12 mouse cellular contexts compared by ENCODE assay signal in the genomic region with DNA sequence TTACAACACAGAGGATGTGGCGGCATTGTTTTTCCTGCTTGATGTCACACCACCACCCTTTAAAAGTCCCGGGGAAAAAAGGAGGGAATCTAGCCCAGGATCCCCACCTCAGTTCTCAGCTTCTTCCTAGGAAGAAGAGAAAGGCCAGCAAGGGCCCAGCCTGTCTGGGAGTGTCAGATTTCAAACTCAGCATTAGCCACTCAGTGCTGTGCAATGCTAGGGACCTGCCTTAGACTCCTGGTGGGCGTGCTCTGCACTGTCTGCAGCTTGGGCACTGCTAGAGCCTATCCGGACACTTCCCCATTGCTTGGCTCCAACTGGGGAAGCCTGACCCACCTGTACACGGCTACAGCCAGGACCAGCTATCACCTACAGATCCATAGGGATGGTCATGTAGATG. TPM values are rescaled to one million over a fixed set of nuclear protein-coding genes. Genes with fewer than 3 reads are reported as not detected.
DNase-seq lines count a peak whose midpoint lies in the region; ATAC-seq and TF ChIP-seq lines count a peak whose summit lies in the region.
"Had no signal": no experiment of that assay in that cellular context is flagged by ENCODE, and none has a peak within 500 bp of the region (broad histone marks: within the 10 kb centered on the region; RNA-seq: fewer than 3 reads in every experiment).

A gene (plus strand): TSS at position 86 of the 400 bp plus-strand sequence.

- TF ChIP-seq CTCF in liver, postnatal 0 days (IDR thresholded peaks at IDR 0.05; ENCODE audit: low read depth): no peak

- no peak within 1 kb of the TSS for H3K9ac ChIP-seq in forebrain, embryonic 11.5 days (ENCODE audit: low read length)
- no peak within 1 kb of the TSS for H3K9ac ChIP-seq in forebrain, embryonic 12.5 days
- no peak within 1 kb of the TSS for H3K9ac ChIP-seq in liver, embryonic 11.5 days (ENCODE audit: low read depth, low read length)
- H3K9ac ChIP-seq in liver, postnatal 0 days (replicated peaks): no peak within 1 kb of the TSS
- peak within 1 kb of the TSS; percentile 31; the same call in 1 of the 2 replicates for H3K9ac ChIP-seq in limb, embryonic 12.5 days (replicated peaks)

- no peaks in the 10 kb centered on the region for H3K27me3 ChIP-seq in forebrain, embryonic 11.5 days (ENCODE audit: control insufficient read depth, insufficient read depth, low read length)
- H3K27me3 ChIP-seq in forebrain, embryonic 12.5 days: no peaks in the 10 kb centered on the region; the same call in 1 of the 2 replicates
- no peaks in the 10 kb centered on the region; the same call in 1 of the 2 replicates for H3K27me3 ChIP-seq in liver, embryonic 11.5 days (replicated peaks; ENCODE audit: control insufficient read depth, insufficient read depth, low read length)
- H3K27me3 ChIP-seq in liver, postnatal 0 days (ENCODE audit: insufficient read depth, low read length): 0 out of 2 replicates have a peak, but pooled peaks cover 2% of the 10 kb centered on the region
- peaks cover 5% of the 10 kb centered on the region; the same call in 1 of the 2 replicates for H3K27me3 ChIP-seq in limb, embryonic 12.5 days

- H3K9me3 ChIP-seq in forebrain, embryonic 11.5 days (ENCODE audit: control insufficient read depth, low read length): no peaks in the 10 kb centered on the region
- no peaks in the 10 kb centered on the region for H3K9me3 ChIP-seq in forebrain, embryonic 12.5 days
- H3K9me3 ChIP-seq in liver, embryonic 11.5 days (ENCODE audit: control insufficient read depth, low read length): no peaks in the 10 kb centered on the region
- no peaks in the 10 kb centered on the region for H3K9me3 ChIP-seq in liver, postnatal 0 days (ENCODE audit: low read length)
- no peaks in the 10 kb centered on the region for H3K9me3 ChIP-seq in limb, embryonic 12.5 days

- H3K4me1 ChIP-seq in forebrain, embryonic 11.5 days (replicated peaks; ENCODE audit: control insufficient read depth, insufficient read depth, low read length): peaks cover 3% of the 10 kb centered on the region; the same call in 1 of the 2 replicates
- peaks cover 6% of the 10 kb centered on the region; the same call in 1 of the 2 replicates for H3K4me1 ChIP-seq in forebrain, embryonic 12.5 days
- no peaks in the 10 kb centered on the region for H3K4me1 ChIP-seq in liver, embryonic 11.5 days (replicated peaks; ENCODE audit: control insufficient read depth, insufficient read depth, low read length)
- no peaks in the 10 kb centered on the region for H3K4me1 ChIP-seq in liver, postnatal 0 days (ENCODE audit: insufficient read depth)
- H3K4me1 ChIP-seq in limb, embryonic 12.5 days (replicated peaks): peaks cover 8% of the 10 kb centered on the region

- 11% methylated on average over 5 of the region's 5 CpGs for WGBS in forebrain, embryonic 11.5 days
- 16% methylated on average over 5 of the region's 5 CpGs for WGBS in forebrain, embryonic 12.5 days
- 16% methylated on average over 5 of the region's 5 CpGs for WGBS in liver, embryonic 11.5 days
- 16% methylated on average over 5 of the region's 5 CpGs for WGBS in liver, postnatal 0 days (ENCODE audit: insufficient replicate concordance)
- 6% methylated on average over 5 of the region's 5 CpGs for WGBS in limb, embryonic 12.5 days

- DNase-seq in forebrain, embryonic 11.5 days (ENCODE audit: low spot score): peak; percentile 61
- DNase-seq in liver, embryonic 11.5 days (ENCODE audit: low spot score): no peak
- no peak for DNase-seq in liver, postnatal 0 days
- peak; percentile 87 for DNase-seq in embryo, embryonic 10 days (ENCODE audit: low spot score)
- no peak for DNase-seq in cerebellum, postnatal 10 days
- DNase-seq in cerebellum, adult 11-12 months: no peak
- DNase-seq: cerebellum, adult 8-10 months; spleen, adult 18-20 months had no signal

- peak; percentile 76 for ATAC-seq in forebrain, embryonic 11.5 days (replicated peaks; ENCODE audit: low FRiP score)
- no peak for ATAC-seq in forebrain, embryonic 12.5 days (ENCODE audit: low FRiP score)
- 0 out of 2 replicates have a peak, but pooled peaks have one; percentile 41 for ATAC-seq in liver, embryonic 11.5 days (replicated peaks; ENCODE audit: low FRiP score)
- no peak for ATAC-seq in liver, postnatal 0 days
- peak; percentile 90 for ATAC-seq in limb, embryonic 12.5 days (ENCODE audit: insufficient number of reproducible peaks, insufficient read depth, low FRiP score, low TSS enrichment, low read depth)
- ATAC-seq: forebrain, embryonic 16.5 days had no signal

- no peak for TF ChIP-seq EP300 in liver, postnatal 0 days (IDR thresholded peaks at IDR 0.05; ENCODE audit: low read depth)

- H3K36me3 ChIP-seq in forebrain, embryonic 11.5 days (ENCODE audit: control insufficient read depth, insufficient read depth, low read length): no peaks in the 10 kb centered on the region
- no peaks in the 10 kb centered on the region for H3K36me3 ChIP-seq in forebrain, embryonic 12.5 days (replicated peaks)
- H3K36me3 ChIP-seq in liver, embryonic 11.5 days (ENCODE audit: control insufficient read depth, insufficient read depth, low read length): no peaks in the 10 kb centered on the region
- no peaks in the 10 kb centered on the region for H3K36me3 ChIP-seq in liver, postnatal 0 days (replicated peaks; ENCODE audit: insufficient read depth, low read length)
- no peaks in the 10 kb centered on the region for H3K36me3 ChIP-seq in limb, embryonic 12.5 days

- no peak within 1 kb of the TSS for H3K4me3 ChIP-seq in forebrain, embryonic 11.5 days (ENCODE audit: low read depth, low read length)
- no peak within 1 kb of the TSS for H3K4me3 ChIP-seq in forebrain, embryonic 12.5 days (replicated peaks)
- no peak within 1 kb of the TSS for H3K4me3 ChIP-seq in liver, embryonic 11.5 days (ENCODE audit: low read depth, low read length)
- H3K4me3 ChIP-seq in liver, postnatal 0 days (ENCODE audit: low read depth, low read length): no peak within 1 kb of the TSS
- no peak within 1 kb of the TSS for H3K4me3 ChIP-seq in limb, embryonic 12.5 days (replicated peaks)

- H3K4me2 ChIP-seq in forebrain, embryonic 11.5 days (ENCODE audit: low read depth, low read length, severe bottlenecking): no peak within 1 kb of the TSS
- H3K4me2 ChIP-seq in forebrain, embryonic 12.5 days: no peak within 1 kb of the TSS
- H3K4me2 ChIP-seq in liver, embryonic 11.5 days: no peak within 1 kb of the TSS
- H3K4me2 ChIP-seq in liver, postnatal 0 days (ENCODE audit: low read depth, low read length): no peak within 1 kb of the TSS
- peak within 1 kb of the TSS; percentile 33 for H3K4me2 ChIP-seq in limb, embryonic 12.5 days

- H3K27ac ChIP-seq in forebrain, embryonic 11.5 days (ENCODE audit: low read depth, low read length): no peak within 1 kb of the TSS
- no peak within 1 kb of the TSS for H3K27ac ChIP-seq in forebrain, embryonic 12.5 days
- H3K27ac ChIP-seq in liver, embryonic 11.5 days (ENCODE audit: low read depth, low read length): no peak within 1 kb of the TSS
- no peak within 1 kb of the TSS for H3K27ac ChIP-seq in liver, postnatal 0 days (ENCODE audit: low read depth)
- no peak within 1 kb of the TSS for H3K27ac ChIP-seq in limb, embryonic 12.5 days

RNA-seq across cellular contexts. Expression of the gene that starts here (rescaled TPM):
- polyA plus RNA-seq in forebrain, embryonic 11.5 days (2014; fragmentation: Nextera tagmentation; extraction: Ambion mirVana): not detected in 2 replicates
- polyA plus RNA-seq in forebrain, embryonic 12.5 days (2016; fragmentation: Nextera tagmentation; extraction: Ambion mirVana): 0.14 TPM in 1 of 2 replicates, not detected in the other
- polyA plus RNA-seq in liver, embryonic 11.5 days (2014; fragmentation: Nextera tagmentation; extraction: Ambion mirVana): 0.13 and 0.30 TPM in 2 replicates
- not detected in 2 replicates for polyA plus RNA-seq in liver, postnatal 0 days (2015; fragmentation: Nextera tagmentation; extraction: Ambion mirVana)
- polyA plus RNA-seq in limb, embryonic 12.5 days (2016; fragmentation: Nextera tagmentation; extraction: Ambion mirVana): 0.11 TPM in 1 of 2 replicates, not detected in the other
- polyA plus RNA-seq: C2C12 had no signal

Comparison
In these comparisons a context has a peak if more than half of its experiments do, and no peak if none do; other contexts are left out.
1. Peak in DNase-seq and ATAC-seq in forebrain, embryonic 11.5 days; RNA of the gene not detected or under 1 TPM.
2. Peak in ATAC-seq in liver, embryonic 11.5 days; RNA of the gene not detected or under 1 TPM.
3. Peak in ATAC-seq, H3K9ac ChIP-seq and H3K4me2 ChIP-seq in limb, embryonic 12.5 days; RNA of the gene not detected or under 1 TPM.